Mouse (Mus musculus) brown adipose tissue, adult 24 weeks (tissue): ENCODE data around the gene Ndufv1. TPM values are rescaled to one million over a fixed set of nuclear protein-coding genes. Genes with fewer than 3 reads are reported as not detected.

Experiments
- H3K27ac ChIP-seq: fragments of 200-500 bp; replicated peaks from 2 replicates; pipeline ENCODE4 v1.5.1; 2012; ENCODE audit warnings: low read depth, mild to moderate bottlenecking, low read length
- H3K4me1 ChIP-seq: fragments of 200-500 bp; 2 replicates; pipeline ENCODE4 v1.6.1; 2012; ENCODE audit warnings: low read length, mixed read lengths; ENCODE audit not compliant: control insufficient read depth, insufficient read depth, insufficient read length
- H3K4me3 ChIP-seq: fragments of 200-500 bp; 2 replicates; pipeline ENCODE4 v1.5.1; 2012; ENCODE audit warnings: low read depth, mild to moderate bottlenecking, low read length, moderate library complexity; ENCODE audit not compliant: insufficient read depth
- polyA plus RNA-seq: library from polyadenylated mRNA; stranded (reverse); fragments of >200 nt; gene quantifications from 2 replicates; pipeline ENCODE4 v1.2.4, GENCODE M21; 2012; ENCODE audit not compliant: missing spikeins, insufficient read depth, insufficient read length

Gene Ndufv1
- polyA plus RNA-seq, 1 experiment, result 1,213 TPM

DNA sequence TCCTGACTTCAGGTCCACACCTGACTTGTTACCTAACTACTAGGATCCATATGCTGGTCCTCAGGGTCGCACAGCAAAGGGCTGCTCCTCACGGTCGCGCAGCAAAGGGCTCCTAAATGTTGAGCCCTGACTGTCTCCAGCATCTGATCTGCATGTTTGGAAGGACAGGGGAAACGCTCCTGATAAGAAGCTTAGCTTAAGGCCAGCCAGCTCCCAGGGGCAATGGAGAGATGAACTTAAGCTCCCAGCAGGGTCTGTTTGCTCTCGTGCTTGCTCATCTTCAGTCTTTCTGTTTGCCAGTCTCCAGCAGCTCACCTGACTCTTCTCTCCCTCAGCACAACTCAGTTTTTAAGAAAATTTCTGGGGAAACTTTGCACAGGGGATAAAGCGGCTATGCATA lies 20.1 kb upstream of the Ndufv1 start:
- Histone ChIP-seq H3K27ac (no peak overlapping the region), H3K4me1 (peaks cover 5% of the 10 kb centered on the region; the same call in 1 of the 2 replicates), H3K4me3 (no peak overlapping the region)

DNA sequence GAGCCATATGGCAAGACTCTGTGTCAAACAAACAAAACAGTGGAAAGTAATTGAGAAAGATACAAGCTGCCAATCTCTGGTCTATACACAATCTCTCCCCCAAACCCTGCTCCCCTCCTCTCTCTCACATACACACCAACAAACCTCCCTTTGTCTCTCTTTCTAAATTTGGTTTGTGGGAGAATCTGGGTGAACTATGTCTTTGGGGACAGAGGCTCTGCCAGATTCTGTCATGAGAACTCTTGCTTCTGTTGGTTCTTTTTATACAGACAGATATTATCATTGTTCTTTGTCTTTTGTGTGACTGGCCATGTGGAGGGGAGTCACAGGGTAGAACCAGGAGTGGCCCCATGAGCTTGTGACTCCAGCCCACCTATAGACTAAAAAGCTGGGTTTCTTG lies 15.0 kb upstream of the Ndufv1 start:
- Histone ChIP-seq H3K4me1 (no peaks in the 10 kb centered on the region), H3K27ac (no peak overlapping the region), H3K4me3 (no peak overlapping the region)

DNA sequence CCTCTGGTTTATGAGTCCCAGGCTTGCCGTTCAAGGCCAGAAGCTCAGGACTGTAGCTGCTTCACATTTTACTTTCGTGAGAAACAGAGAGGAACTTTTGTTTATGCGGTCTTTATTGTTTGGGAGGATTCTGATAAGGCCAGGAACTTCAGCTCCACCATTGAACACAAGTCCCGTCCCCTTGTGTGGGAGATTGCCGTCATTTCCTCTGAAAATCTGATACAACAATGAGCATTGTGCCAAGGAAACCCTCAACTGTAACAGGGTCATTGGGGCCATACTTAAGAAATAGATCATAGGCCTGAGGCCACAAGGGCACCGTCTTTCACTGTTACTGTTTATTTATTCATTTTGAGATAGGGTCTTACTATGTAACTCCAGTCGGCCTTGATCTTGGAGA lies 10.6 kb upstream of the Ndufv1 start:
- H3K27ac ChIP-seq, result peak overlapping the region; percentile 39; the same call in 1 of the 2 replicates
- no peak overlapping the region for H3K4me3 ChIP-seq
- H3K4me1 ChIP-seq, result no peaks in the 10 kb centered on the region

DNA sequence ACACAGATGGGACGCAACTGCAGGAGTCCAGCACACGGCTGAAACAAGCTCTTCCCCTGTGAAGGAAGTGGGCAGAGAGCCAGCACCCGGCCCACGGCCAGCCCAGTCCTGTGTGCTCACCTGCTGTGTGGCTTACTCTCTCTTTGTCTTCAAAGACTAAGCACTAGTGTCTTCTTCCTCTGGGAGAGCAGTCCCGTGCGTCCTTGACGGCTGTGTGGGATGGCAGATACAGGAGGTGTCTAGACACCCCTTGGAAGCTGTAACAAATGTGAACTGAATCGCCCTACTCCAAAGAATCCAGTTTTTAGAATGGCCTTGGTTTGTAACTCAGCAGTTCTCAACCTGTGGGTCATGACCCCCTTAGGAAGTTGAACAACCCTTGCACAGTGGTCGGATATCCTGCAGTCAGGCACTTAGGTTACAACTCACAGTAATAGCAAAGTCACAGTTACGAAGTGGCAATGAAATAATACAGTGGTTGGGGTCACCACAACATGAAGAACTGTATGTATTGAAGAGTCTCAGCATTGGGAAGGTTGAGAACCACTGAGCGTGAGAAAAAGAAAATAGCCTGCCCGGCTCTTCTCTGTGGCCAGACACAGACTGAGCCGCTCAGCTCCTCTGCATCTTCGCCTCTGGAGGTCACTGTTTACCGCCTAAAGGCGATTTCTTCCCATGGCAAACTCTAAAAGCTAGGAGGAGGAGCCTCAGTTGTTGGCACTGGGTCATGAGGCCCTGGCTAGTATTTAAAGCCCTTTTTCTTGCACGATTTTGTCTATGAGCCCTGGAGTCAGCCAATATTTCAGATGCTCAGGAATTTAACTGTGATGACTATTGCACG lies 6.4 kb upstream of the Ndufv1 start:
- Histone ChIP-seq H3K4me3 (no peak overlapping the region), H3K4me1 (no peaks in the 10 kb centered on the region), H3K27ac (no peak overlapping the region)

DNA sequence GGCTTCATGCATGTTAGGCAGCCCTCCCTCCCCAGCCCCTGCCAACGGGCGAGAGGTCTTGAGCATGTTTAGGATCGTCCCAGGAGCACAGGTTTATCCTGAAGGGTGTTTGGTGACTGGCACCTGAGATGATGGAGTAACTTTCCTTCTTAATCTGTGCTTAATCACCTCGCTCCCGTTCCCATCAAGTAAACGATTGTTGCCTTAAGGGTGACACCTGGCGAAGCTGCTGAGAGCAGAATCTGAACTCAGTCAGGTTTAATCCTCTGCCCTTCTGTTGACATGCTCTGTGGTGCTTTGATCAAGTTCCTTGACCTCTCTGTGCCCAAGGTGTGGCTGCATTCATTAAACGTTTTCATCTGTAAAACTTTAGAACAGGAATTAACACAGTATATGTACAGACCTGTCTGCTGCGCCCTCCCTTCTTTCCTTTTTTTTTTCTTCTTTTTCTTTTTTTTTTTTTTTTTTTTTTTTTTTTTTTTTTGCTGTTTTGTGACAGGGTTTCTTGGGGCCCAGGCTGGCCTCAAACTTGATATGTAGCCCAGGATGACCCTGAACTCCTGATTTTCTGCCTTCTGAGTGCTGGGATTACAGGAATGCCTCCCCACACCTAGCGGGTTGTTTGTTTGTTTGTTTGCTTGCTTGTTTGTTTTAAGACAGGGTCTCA lies 5.4 kb upstream of the Ndufv1 start:
- Histone ChIP-seq H3K4me3 (no peak overlapping the region), H3K27ac (no peak overlapping the region), H3K4me1 (no peaks in the 10 kb centered on the region)

DNA sequence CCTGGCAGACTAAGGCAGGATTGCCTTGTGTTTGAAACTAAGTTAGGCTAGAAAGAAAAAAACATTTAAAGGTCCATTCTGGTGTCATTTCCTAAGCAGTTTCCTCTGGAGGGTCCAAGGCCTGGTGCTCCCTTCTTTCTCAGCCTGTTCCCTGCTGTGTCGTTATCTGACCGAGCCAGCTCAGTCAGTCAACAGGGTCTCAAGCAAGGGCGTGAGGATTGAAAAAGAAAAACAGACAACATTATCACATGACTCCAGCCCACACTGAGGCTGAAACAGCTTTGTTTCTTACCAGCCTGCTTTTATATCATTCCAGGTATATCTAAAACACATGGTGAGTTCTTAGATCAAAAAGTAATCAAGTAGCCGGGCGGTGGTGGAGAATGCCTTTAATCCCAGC lies 3.0 kb upstream of the Ndufv1 start:
- Histone ChIP-seq H3K4me1 (no peaks in the 10 kb centered on the region), H3K27ac (no peak overlapping the region), H3K4me3 (no peak overlapping the region)

DNA sequence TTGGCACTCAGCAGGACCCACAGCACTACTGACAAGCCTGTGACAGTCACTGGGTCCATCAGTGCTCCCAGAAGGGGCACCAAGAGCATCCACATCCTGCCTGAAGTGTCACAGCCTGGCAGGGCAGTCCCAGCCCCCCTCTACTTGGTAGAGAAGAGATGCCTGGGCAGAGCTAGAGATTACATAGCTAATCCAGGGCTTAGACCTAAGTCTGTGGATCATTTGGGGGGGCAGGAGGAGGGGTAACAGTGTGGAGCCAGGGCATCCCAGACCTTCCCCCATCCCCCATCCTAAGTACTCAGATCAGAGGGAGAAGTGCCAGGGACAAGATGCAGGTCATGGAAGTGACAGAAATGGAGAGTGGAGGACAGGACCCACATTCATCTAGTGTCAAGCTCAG lies 2.2 kb upstream of the Ndufv1 start:
- H3K4me3 ChIP-seq, result no peak overlapping the region
- no peak overlapping the region for H3K27ac ChIP-seq
- no peaks in the 10 kb centered on the region for H3K4me1 ChIP-seq

DNA sequence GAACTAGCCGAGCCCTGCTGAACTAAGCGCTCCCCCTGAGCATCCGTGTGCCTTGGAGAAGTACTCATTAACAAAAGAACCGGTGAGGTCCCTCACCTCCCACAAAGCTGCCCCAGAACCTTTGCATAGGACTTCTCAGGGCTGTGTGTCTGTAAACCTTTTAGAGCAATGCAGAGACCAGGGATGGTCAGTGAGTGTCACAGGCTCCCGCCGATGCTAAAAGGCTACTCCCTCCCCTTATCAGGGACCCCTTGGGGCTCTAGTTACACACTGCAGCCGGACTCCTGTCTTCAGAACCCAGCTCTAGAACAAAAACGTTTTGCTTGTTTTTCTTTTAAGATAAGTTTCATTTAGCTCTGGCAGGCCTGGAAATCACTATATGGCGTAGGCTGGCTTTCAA lies 460 bp upstream of the Ndufv1 start:
- peak overlapping the region; percentile 50 for H3K4me3 ChIP-seq
- no peaks in the 10 kb centered on the region for H3K4me1 ChIP-seq
- no peak overlapping the region for H3K27ac ChIP-seq

DNA sequence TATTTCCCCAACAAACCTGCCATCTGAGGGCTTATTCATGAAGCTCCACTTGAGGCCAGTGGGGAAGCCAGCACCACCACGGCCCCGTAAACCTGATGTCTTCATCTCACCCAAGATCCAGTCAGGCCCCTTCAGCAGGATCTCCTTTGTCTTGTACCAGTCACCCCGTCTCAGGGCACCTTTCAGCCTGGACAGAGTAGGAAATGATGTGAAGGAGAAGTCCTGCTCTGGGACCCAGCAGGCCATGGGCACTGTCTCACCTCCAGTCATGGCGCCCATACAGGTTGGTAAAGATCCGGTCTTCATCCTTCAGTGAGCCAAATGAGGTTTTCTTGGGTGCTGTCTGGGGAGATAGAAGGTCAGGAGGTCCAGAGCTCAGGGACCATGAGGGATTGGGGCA lies 1.5 kb downstream of the Ndufv1 start:
- no peak overlapping the region for H3K27ac ChIP-seq
- H3K4me1 ChIP-seq, result no peaks in the 10 kb centered on the region
- 0 out of 2 replicates have a peak overlapping the region, but pooled peaks have one; percentile 3 for H3K4me3 ChIP-seq

DNA sequence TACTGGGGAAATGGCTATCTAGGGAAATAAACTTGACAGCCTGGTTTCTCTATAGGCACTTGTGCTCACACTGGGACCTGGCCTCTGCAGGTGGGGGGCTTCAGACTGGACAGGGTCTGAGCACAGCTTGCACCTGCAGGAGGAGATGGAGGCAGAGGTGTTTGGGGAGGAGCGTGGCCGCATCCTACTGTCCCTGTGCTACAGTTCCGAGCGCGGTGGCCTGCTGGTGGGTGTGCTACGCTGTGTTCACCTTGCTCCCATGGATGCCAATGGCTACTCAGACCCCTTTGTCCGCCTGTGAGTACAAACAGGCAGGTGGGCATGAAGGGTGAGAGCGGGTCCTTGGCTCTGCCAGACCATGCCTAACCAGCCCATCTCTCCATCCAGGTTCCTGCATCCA lies 6.6 kb downstream of the Ndufv1 start:
- Histone ChIP-seq H3K4me1 (peaks cover 4% of the 10 kb centered on the region), H3K4me3 (no peak overlapping the region), H3K27ac (no peak overlapping the region)

DNA sequence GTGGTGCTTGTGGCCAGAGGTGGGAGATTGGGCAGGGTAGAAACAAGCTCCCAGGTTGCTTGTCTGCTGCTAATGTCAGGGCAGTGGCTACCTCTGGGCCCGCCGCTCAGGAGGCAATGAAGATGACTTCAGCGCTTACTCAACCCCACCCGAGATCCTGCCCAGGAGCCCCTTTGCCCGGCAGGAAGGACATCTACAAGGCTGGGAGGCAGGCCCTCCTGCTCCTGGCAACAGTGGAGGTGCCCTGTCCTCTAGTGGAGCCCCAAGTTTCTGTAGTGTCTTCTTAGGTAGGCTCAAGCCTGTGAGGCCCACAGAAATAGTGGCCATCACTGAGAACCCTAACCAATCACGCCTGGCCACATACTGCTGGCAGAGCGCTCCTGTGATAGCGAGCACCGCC lies 7.5 kb downstream of the Ndufv1 start:
- no peak overlapping the region for H3K27ac ChIP-seq
- peaks cover 5% of the 10 kb centered on the region for H3K4me1 ChIP-seq
- no peak overlapping the region for H3K4me3 ChIP-seq

DNA sequence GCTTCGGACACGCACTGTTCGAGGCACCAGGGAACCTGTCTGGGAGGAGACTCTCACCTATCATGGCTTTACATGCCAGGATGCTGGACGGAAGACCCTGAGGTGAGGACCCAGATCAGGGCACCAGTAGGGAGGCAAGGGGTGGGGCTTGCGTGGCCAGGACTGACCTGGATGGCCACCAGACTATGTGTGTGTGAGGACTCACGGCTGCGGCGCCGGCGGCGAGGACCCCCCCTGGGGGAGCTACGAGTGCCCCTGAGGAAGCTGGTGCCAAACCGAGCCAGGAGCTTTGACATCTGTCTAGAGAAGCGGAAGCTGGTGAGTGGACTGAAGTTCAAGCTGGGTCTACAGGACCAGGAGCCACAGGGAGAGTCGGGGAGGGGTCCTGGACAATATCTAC lies 8.3 kb downstream of the Ndufv1 start:
- H3K4me1 ChIP-seq, result peaks cover 5% of the 10 kb centered on the region
- H3K4me3 ChIP-seq, result no peak overlapping the region
- no peak overlapping the region for H3K27ac ChIP-seq

DNA sequence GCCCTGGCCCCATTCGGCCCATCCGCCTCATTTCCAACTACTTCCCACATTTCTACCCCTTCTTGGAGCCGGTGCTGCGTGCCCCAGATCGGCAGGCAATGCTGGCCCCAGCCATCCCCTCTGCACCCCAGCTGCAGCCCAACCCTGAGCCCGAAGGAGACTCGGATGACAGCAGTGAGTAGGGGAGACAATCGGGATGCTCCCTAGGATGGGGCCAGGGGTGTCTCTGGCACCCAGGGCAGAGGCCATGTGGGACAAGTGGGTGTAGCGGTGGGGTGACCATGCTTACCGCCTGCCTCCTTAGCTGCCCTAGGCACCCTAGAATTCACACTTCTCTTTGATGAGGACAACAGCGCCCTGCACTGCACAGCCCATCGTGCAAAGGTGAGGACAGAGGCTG lies 9.0 kb downstream of the Ndufv1 start:
- H3K4me1 ChIP-seq, result peaks cover 5% of the 10 kb centered on the region
- no peak overlapping the region for H3K27ac ChIP-seq
- H3K4me3 ChIP-seq, result no peak overlapping the region

DNA sequence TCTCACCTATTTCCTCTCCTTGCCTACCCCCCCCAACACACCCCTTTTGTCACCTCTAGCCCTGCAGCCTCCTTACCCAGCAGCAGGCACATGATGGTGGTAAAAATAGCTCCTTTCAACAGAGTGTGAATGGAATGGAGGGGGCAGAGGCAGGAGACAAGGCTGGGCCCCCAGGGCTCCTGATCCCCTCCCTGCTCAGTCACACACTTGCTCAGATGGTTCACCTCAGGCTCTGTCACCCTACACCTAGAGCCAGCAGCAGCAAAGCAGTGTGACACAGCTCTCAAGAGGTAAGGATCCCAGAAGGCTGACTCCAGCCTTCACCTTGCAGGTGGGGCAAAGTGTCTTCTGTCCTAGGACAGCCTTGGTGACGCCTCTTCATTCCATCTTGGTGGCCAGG lies 9.5 kb downstream of the Ndufv1 start, which contains the start of gene Doc2g:
TSS of gene Doc2g (plus strand) at position 202 of the 400 bp plus-strand sequence.
- H3K4me1 ChIP-seq, result peaks cover 5% of the 10 kb centered on the region
- H3K4me3 ChIP-seq, result no peak within 1 kb of the TSS
- no peak within 1 kb of the TSS for H3K27ac ChIP-seq

DNA sequence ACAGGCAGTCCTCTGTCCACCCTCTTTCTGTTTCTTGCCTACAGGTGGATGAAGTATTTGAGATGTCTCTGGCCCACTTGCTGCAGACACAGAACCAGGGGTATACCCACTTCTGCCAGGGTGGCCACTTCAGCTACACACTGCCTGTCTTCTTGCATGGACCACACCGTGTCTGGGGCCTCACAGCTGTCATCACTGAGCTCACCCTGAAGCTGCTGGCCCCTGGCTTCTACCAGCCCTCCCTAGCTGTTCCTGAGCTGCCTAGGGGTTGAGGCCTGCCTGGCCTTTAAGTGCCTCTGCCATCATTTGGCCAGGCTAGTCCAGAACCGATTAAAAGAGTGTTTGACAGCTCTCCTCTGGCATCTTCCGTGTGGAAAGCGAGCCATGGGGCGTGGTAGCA lies 10.9 kb downstream of the Ndufv1 start:
- H3K4me1 ChIP-seq, result peaks cover 5% of the 10 kb centered on the region

More for the DNA sequence above, 10.9 kb downstream of the Ndufv1 start:
- Histone ChIP-seq H3K27ac (no peak overlapping the region), H3K4me3 (no peak overlapping the region)
